Mouse (Mus musculus) liver, embryonic 11.5 days (tissue): ENCODE results near the gene Tmed8. TPM values are rescaled to one million over a fixed set of nuclear protein-coding genes. Genes with fewer than 3 reads are reported as not detected.
"Not testable (repeated sequence)": the region's sequence is repeated elsewhere in the genome, so short reads cannot be mapped to it uniquely, and the experiment has no call there.

ENCODE experiments used
- ATAC-seq: fragments of 200-750 bp; cut with Nextera tagmentation; replicated peaks from 2 replicates; pipeline ENCODE4 v1.8.0; 2017; ENCODE audit warnings: moderate number of reproducible peaks, mild to moderate bottlenecking, moderate TSS enrichment, moderate library complexity; ENCODE audit not compliant: low FRiP score
- DNase-seq: peaks from one replicate; pipeline ENCODE4 v3.0.0-alpha.2; 2017; ENCODE audit warnings: low spot score
- H3K27ac ChIP-seq: fragments of 300-500 bp; sonication (generic); 2 replicates; pipeline ENCODE4 v1.5.1; 2014; ENCODE audit warnings: mild to moderate bottlenecking, low read depth, low read length, control low read depth
- H3K27me3 ChIP-seq: fragments of 300-500 bp; sonication (generic); replicated peaks from 2 replicates; pipeline ENCODE4 v1.6.1; 2014; ENCODE audit warnings: low read length, mixed read lengths; ENCODE audit not compliant: control insufficient read depth, insufficient read depth
- H3K36me3 ChIP-seq: fragments of 300-500 bp; sonication (generic); 2 replicates; pipeline ENCODE4 v1.6.1; 2014; ENCODE audit warnings: mild to moderate bottlenecking, low read length, moderate library complexity, mixed read lengths; ENCODE audit not compliant: control insufficient read depth, insufficient read depth
- H3K4me1 ChIP-seq: fragments of 300-500 bp; sonication (generic); replicated peaks from 2 replicates; pipeline ENCODE4 v1.6.1; 2014; ENCODE audit warnings: low read length, mixed read lengths; ENCODE audit not compliant: control insufficient read depth, insufficient read depth
- H3K4me2 ChIP-seq: fragments of 300-500 bp; sonication (generic); 2 replicates; pipeline ENCODE4 v1.6.1; 2014; ENCODE audit warnings: mild to moderate bottlenecking, control low read depth, moderate library complexity
- H3K4me3 ChIP-seq: fragments of 300-500 bp; sonication (generic); 2 replicates; pipeline ENCODE4 v1.5.1; 2014; ENCODE audit warnings: low read depth, low read length, control low read depth
- H3K9ac ChIP-seq: fragments of 300-500 bp; sonication (generic); 2 replicates; pipeline ENCODE4 v1.6.1; 2014; ENCODE audit warnings: low read depth, low read length, control low read depth
- H3K9me3 ChIP-seq: fragments of 300-500 bp; sonication (generic); 2 replicates; pipeline ENCODE4 v1.6.1; 2016; ENCODE audit warnings: low read length, inconsistent platforms, mixed read lengths; ENCODE audit not compliant: control insufficient read depth
- WGBS: fragments of 180-500 bp; shearing (Covaris S2); extraction: QIAGEN DNeasy Blood & Tissue Kit; methylation state at CpG from one replicate; pipeline ENCODE4 v1.1.7; 2014; 5-methylcytosine and 5-hydroxymethylcytosine counted together
- polyA plus RNA-seq: library from polyadenylated mRNA; unstranded; fragments of >200 nt; fragmentation: Nextera tagmentation; extraction: Ambion mirVana; gene quantifications from 2 replicates; pipeline ENCODE4 v1.2.1, GENCODE M21; 2014

The Tmed8 gene
- polyA plus RNA-seq, 1 experiment from 2014 or later, result 2.0 TPM

GRCm38 (mm10) chr12:87195069-87195468 is 5.2 kb downstream of the Tmed8 start:
- no peak for DNase-seq
- 78% methylated on average over 1 of the region's 1 CpGs for WGBS
- H3K36me3 ChIP-seq, result no peaks in the 10 kb centered on the region

DNA sequence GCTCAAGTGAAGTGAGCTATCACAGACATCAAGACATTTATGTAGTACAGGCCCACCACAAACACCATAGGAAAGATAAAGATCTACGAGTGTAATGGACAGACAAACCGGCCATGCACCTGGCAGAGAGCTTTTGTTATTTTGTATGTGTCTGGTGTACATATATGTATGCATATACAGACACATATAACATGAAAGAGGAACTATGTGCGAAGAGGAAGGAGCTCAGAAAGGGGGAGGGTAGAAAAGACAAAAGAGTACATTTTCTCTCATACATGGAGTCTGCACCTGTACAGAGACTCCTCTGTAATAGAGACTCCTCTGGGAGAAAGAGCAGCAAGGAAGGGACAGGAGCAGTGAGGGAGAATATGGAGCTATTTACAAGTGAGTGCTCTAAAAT is 7.2 kb downstream of the Tmed8 start:
- Histone ChIP-seq H3K27me3 (no peaks in the 10 kb centered on the region), H3K9ac (no peak overlapping the region), H3K4me2 (no peak overlapping the region), H3K4me1 (no peaks in the 10 kb centered on the region), H3K36me3 (no peaks in the 10 kb centered on the region), H3K9me3 (no peaks in the 10 kb centered on the region), H3K27ac (no peak overlapping the region), H3K4me3 (no peak overlapping the region)
- no peak for ATAC-seq
- whole genome bisulfite sequencing, result 69% methylated on average over 3 of the region's 3 CpGs
- DNase-seq, result no peak

More at GRCm38 (mm10) chr12:87195069-87195468, 5.2 kb downstream of the Tmed8 start:
- Histone ChIP-seq H3K4me1 (peaks cover 5% of the 10 kb centered on the region), H3K4me3 (no peak overlapping the region), H3K4me2 (no peak overlapping the region), H3K9me3 (no peaks in the 10 kb centered on the region), H3K9ac (no peak overlapping the region), H3K27me3 (no peaks in the 10 kb centered on the region), H3K27ac (no peak overlapping the region)
- no peak for ATAC-seq

DNA sequence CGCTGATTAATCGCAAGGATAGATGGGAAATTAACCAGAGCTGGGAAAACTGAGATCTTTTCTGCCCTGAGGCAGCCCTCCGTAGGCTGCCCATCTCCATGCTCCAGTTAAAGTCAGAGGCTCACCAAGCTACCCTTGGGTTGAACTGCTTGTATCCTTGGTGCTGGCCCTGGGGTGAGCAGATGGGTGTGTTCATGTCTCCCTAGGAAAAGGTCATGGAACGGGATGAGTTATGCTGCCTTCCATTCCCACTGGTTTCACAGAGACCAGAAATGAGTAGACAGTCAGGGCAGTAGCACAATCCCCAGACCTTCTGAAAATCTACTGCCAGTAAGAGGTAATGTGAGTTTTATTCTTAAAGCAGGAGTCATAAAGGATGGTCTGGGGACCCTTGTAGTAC is 22.6 kb downstream of the Tmed8 start:
- H3K9ac ChIP-seq, result no peak overlapping the region
- no peaks in the 10 kb centered on the region for H3K36me3 ChIP-seq
- 95% methylated on average over 4 of the region's 4 CpGs for WGBS
- ATAC-seq (no peak), DNase-seq (no peak)
- no peaks in the 10 kb centered on the region for H3K27me3 ChIP-seq
- H3K4me3 ChIP-seq, result no peak overlapping the region
- H3K9me3 ChIP-seq, result no peaks in the 10 kb centered on the region
- H3K4me1 ChIP-seq, result no peaks in the 10 kb centered on the region
- no peak overlapping the region for H3K4me2 ChIP-seq
- no peak overlapping the region for H3K27ac ChIP-seq

GRCm38 (mm10) chr12:87175194-87175946 is 24.9 kb downstream of the Tmed8 start:
- Histone ChIP-seq H3K36me3 (no peaks in the 10 kb centered on the region), H3K4me3 (no peak overlapping the region), H3K9ac (no peak overlapping the region), H3K27ac (no peak overlapping the region), H3K4me2 (no peak overlapping the region), H3K9me3 (no peaks in the 10 kb centered on the region), H3K27me3 (no peaks in the 10 kb centered on the region), H3K4me1 (no peaks in the 10 kb centered on the region)
- no peak for ATAC-seq
- 69% methylated on average over 4 of the region's 4 CpGs for WGBS
- no peak for DNase-seq

DNA sequence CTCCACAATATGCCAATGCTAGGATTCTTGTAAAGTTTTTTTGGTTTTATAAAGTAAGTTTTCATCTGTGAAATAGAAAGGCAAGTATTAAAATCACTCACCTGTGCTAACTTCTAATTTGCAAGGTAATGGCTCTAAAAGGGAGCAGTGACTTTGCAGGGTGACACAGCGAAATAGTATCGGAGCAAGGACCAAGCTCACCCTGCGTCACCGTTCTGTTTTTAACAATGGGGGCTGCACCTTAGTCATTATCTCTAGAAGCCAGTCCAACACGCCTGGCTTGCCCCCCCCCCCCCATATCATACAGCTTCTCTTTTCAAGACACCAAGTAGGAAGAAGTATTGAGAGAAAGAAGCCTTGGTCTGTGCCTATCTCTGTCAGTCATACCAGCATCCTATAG is 39.4 kb downstream of the Tmed8 start:
- no peak overlapping the region for H3K4me2 ChIP-seq

GRCm38 (mm10) chr12:87160310-87160709 is 39.9 kb downstream of the Tmed8 start:
- Histone ChIP-seq H3K9me3 (no peaks in the 10 kb centered on the region), H3K4me2 (no peak overlapping the region), H3K27ac (peak overlapping the region; percentile 57; the same call in 1 of the 2 replicates), H3K4me3 (no peak overlapping the region), H3K4me1 (peaks cover 22% of the 10 kb centered on the region), H3K27me3 (no peaks in the 10 kb centered on the region), H3K36me3 (peaks cover 15% of the 10 kb centered on the region; the same call in 1 of the 2 replicates), H3K9ac (no peak overlapping the region)
- DNase-seq (no peak), ATAC-seq (no peak)
- 64% methylated on average over 1 of the region's 1 CpGs for WGBS

More for the DNA sequence above, 39.4 kb downstream of the Tmed8 start:
- Histone ChIP-seq H3K9ac (no peak overlapping the region), H3K36me3 (peaks cover 15% of the 10 kb centered on the region; the same call in 1 of the 2 replicates), H3K27ac (peak overlapping the region; percentile 67), H3K4me3 (no peak overlapping the region), H3K9me3 (no peaks in the 10 kb centered on the region), H3K4me1 (peaks cover 22% of the 10 kb centered on the region), H3K27me3 (no peaks in the 10 kb centered on the region)
- WGBS, result 57% methylated on average over 5 of the region's 5 CpGs
- ATAC-seq (peak; percentile 75), DNase-seq (no peak)

DNA sequence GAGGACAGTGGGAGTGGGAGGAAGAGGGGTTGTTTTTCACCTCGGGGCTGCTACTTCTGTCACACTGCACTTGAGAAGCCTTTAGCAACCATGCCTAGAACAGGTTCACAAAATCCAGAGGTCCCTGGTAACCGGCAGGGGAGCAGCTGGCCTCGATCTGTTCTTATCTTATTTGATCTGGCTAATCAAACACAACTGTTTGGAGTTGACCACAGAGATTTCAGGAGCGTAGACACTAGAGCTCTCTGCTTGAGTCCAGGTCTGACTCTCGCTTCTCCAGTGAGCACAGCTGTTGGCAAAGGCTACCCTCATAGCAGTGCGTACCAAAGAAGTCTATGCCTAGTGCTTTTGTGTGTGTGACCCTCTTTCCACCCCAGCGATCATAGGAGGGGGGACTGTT is 42.2 kb downstream of the Tmed8 start:
- no peaks in the 10 kb centered on the region for H3K9me3 ChIP-seq
- WGBS, result 62% methylated on average over 7 of the region's 7 CpGs
- H3K4me3 ChIP-seq, result peak overlapping the region; percentile 31
- peaks cover 20% of the 10 kb centered on the region for H3K4me1 ChIP-seq
- DNase-seq (peak; percentile 49), ATAC-seq (peak; percentile 33; the same call in 1 of the 2 replicates)
- no peak overlapping the region for H3K9ac ChIP-seq
- peak overlapping the region; percentile 66; the same call in 1 of the 2 replicates for H3K27ac ChIP-seq
- no peaks in the 10 kb centered on the region for H3K27me3 ChIP-seq
- peaks cover 7% of the 10 kb centered on the region; the same call in 1 of the 2 replicates for H3K36me3 ChIP-seq
- H3K4me2 ChIP-seq, result peak overlapping the region; percentile 37

DNA sequence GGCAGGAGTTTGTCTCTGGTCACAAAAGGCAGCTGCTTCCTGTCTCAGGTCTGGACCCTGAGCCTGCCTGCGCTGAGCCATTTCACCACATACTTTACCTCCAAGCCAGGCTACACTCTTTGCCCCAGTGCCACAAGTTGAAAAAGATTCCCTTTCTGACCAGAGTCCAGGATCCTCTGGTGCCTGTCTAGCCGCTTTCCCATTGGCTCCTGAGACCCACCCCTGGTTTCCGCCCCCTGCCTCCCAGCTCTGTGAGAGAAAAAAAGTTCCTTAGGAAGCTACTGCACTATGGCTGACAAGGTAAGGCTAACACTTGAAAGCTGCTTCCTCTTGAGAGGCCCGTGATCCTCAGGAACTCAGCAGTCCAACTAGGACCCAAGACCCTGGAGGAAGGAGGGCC is 42.9 kb downstream of the Tmed8 start:
- no peaks in the 10 kb centered on the region for H3K27me3 ChIP-seq
- H3K9ac ChIP-seq, result peak overlapping the region; percentile 43; the same call in 1 of the 2 replicates
- peaks cover 13% of the 10 kb centered on the region for H3K4me1 ChIP-seq
- no peaks in the 10 kb centered on the region for H3K9me3 ChIP-seq
- WGBS, result 45% methylated on average over 4 of the region's 4 CpGs
- H3K36me3 ChIP-seq, result peaks cover 5% of the 10 kb centered on the region; the same call in 1 of the 2 replicates
- DNase-seq (no peak), ATAC-seq (peak; percentile 37; the same call in 1 of the 2 replicates)
- peak overlapping the region; percentile 66; the same call in 1 of the 2 replicates for H3K27ac ChIP-seq
- H3K4me2 ChIP-seq, result peak overlapping the region; percentile 34; the same call in 1 of the 2 replicates
- peak overlapping the region; percentile 31 for H3K4me3 ChIP-seq

GRCm38 (mm10) chr12:87154448-87154847 is 45.8 kb downstream of the Tmed8 start:
- H3K36me3 ChIP-seq, H3K27ac ChIP-seq, ATAC-seq, H3K4me3 ChIP-seq, H3K4me1 ChIP-seq, H3K9ac ChIP-seq, H3K4me2 ChIP-seq, H3K9me3 ChIP-seq, DNase-seq, H3K27me3 ChIP-seq: not testable (repeated sequence)
- 91% methylated on average over 4 of the region's 4 CpGs for WGBS
